Mouse (Mus musculus) C2C12 (cell line): ENCODE data around the gene Bspry.

ENCODE experiments used
- CTCF ChIP-seq: IDR thresholded peaks from one replicate; pipeline ENCODE4 v1.5.1; 2011; ENCODE audit not compliant: control insufficient read depth, insufficient read depth, insufficient read length
- USF1 ChIP-seq: IDR thresholded peaks from one replicate; pipeline ENCODE4 v1.6.1; 2011; ENCODE audit warnings: low read depth, mild to moderate bottlenecking, control low read depth, moderate library complexity

GRCm38 (mm10) chr4:62463124-62463523 is 16.7 kb upstream of the Bspry start:
- TF ChIP-seq CTCF (no peak), USF1 (no peak)
